Mouse (Mus musculus): Measurements from ENCODE around the gene Tyw5. TPM values are rescaled to one million over a fixed set of nuclear protein-coding genes. Genes with fewer than 3 reads are reported as not detected.

Gene Tyw5
- polyA plus RNA-seq, 1 experiment from 2014 or later: 31.2 TPM

DNA sequence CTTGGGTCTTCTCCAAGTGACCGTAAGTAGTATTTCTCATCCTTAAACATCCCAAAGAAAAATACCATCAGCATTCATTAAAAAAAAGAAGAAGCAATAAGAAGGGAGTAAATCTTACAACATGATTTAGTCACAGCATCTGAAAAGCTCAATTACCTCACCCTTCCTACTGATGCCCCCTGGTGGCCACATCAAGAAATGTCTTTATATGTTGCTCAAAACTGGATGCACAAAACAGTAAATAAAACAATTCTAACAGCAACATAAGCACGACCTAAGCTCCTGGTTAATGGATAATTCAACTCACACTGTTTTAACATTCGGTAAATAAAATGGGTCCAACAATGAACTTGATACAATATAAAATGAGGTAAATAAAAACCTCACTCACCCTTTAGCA is 12.8 kb downstream of the Tyw5 start:
- H3K9me3 ChIP-seq (replicated peaks; ENCODE audit: control insufficient read depth, low read length, poor library complexity, severe bottlenecking): no peaks in the 10 kb centered on the region
- H3K9ac ChIP-seq (ENCODE audit: low read depth, low read length): no peak overlapping the region
- ATAC-seq: no peak
- H3K4me3 ChIP-seq (ENCODE audit: low read depth, low read length): no peak overlapping the region
- H3K4me2 ChIP-seq (ENCODE audit: low read length): no peak overlapping the region
- H3K4me1 ChIP-seq (ENCODE audit: control insufficient read depth, insufficient read depth, low read length): no peaks in the 10 kb centered on the region
- peaks cover 8% of the 10 kb centered on the region; the same call in 1 of the 2 replicates for H3K36me3 ChIP-seq (ENCODE audit: control insufficient read depth, insufficient read depth, low read length)
- no peaks in the 10 kb centered on the region for H3K27me3 ChIP-seq (ENCODE audit: control insufficient read depth, insufficient read depth, low read depth, low read length)
- 77% methylated on average over 3 of the region's 3 CpGs for WGBS
- H3K27ac ChIP-seq (ENCODE audit: low read length): no peak overlapping the region

DNA sequence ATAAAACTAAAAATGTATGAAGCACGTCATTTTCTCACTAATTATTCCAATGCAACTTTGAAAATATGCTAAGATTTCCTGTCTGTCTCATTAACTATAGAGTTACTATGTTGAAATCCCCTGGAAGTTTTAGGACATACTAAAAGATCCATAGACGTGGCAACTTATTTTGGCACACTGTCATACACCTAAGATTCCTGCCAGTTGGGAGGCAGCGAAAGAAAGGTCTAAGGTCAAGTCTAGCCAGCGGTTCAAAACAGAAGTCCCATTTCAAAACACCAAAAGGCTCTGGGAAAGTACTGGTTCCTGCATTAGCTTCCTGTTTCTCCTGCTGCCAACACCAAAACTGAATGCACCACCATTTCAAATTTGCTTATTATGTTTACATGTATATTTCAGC is 14.5 kb downstream of the Tyw5 start:
- ATAC-seq: no peak
- H3K9me3 ChIP-seq (replicated peaks; ENCODE audit: control insufficient read depth, low read length, poor library complexity, severe bottlenecking): no peaks in the 10 kb centered on the region
- H3K4me1 ChIP-seq (ENCODE audit: control insufficient read depth, insufficient read depth, low read length): no peaks in the 10 kb centered on the region
- H3K27me3 ChIP-seq (ENCODE audit: control insufficient read depth, insufficient read depth, low read depth, low read length): no peaks in the 10 kb centered on the region
- no peak overlapping the region for H3K4me2 ChIP-seq (ENCODE audit: low read length)
- no peak overlapping the region for H3K27ac ChIP-seq (ENCODE audit: low read length)
- peaks cover 8% of the 10 kb centered on the region; the same call in 1 of the 2 replicates for H3K36me3 ChIP-seq (ENCODE audit: control insufficient read depth, insufficient read depth, low read length)
- H3K9ac ChIP-seq (ENCODE audit: low read depth, low read length): no peak overlapping the region
- WGBS: 85% methylated on average over 4 of the region's 4 CpGs
- no peak overlapping the region for H3K4me3 ChIP-seq (ENCODE audit: low read depth, low read length)

GRCm38 (mm10) chr1:57390993-57391790 is 15.7 kb downstream of the Tyw5 start:
- WGBS: 94% methylated on average over 4 of the region's 4 CpGs
- Histone ChIP-seq H3K9me3 (replicated peaks; ENCODE audit: control insufficient read depth, low read length, poor library complexity, severe bottlenecking) (no peaks in the 10 kb centered on the region), H3K27me3 (ENCODE audit: control insufficient read depth, insufficient read depth, low read depth, low read length) (no peaks in the 10 kb centered on the region), H3K4me2 (ENCODE audit: low read length) (no peak overlapping the region), H3K4me1 (ENCODE audit: control insufficient read depth, insufficient read depth, low read length) (no peaks in the 10 kb centered on the region), H3K9ac (ENCODE audit: low read depth, low read length) (no peak overlapping the region), H3K4me3 (ENCODE audit: low read depth, low read length) (no peak overlapping the region), H3K27ac (ENCODE audit: low read length) (no peak overlapping the region), H3K36me3 (ENCODE audit: control insufficient read depth, insufficient read depth, low read length) (peaks cover 6% of the 10 kb centered on the region; the same call in 1 of the 2 replicates)
- no peak for ATAC-seq

- 79% methylated on average over 8 of the region's 8 CpGs for WGBS
These were observed 18.3 kb downstream of the Tyw5 start for GRCm38 (mm10) chr1:57388402-57389155.

DNA sequence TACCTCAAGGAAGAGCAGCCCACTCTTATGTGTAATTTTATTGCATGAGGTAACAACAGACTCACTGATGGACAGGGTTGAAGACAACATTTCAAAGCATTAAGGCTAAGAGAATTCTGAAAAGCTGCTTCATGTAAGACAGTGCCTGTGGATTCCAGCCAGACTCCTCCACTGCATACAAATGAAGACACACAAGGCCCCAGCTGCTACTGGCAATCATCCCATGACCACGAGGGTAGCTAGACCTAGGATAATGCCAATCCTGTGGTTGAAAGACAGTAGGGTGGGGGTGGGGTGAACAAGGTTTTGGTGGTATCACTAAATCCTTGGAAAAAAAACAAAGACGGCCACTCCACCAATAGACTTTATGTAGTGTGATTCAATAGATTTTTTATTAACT is 19.0 kb downstream of the Tyw5 start:
- Histone ChIP-seq H3K9ac (ENCODE audit: low read depth, low read length) (no peak overlapping the region), H3K27ac (ENCODE audit: low read length) (peak overlapping the region; percentile 42; the same call in 1 of the 2 replicates), H3K4me3 (ENCODE audit: low read depth, low read length) (no peak overlapping the region), H3K4me1 (ENCODE audit: control insufficient read depth, insufficient read depth, low read length) (no peaks in the 10 kb centered on the region), H3K27me3 (ENCODE audit: control insufficient read depth, insufficient read depth, low read depth, low read length) (no peaks in the 10 kb centered on the region), H3K4me2 (ENCODE audit: low read length) (no peak overlapping the region), H3K36me3 (ENCODE audit: control insufficient read depth, insufficient read depth, low read length) (0 out of 2 replicates have a peak, but pooled peaks cover 2% of the 10 kb centered on the region), H3K9me3 (replicated peaks; ENCODE audit: control insufficient read depth, low read length, poor library complexity, severe bottlenecking) (no peaks in the 10 kb centered on the region)
- ATAC-seq: peak; percentile 95
- 38% methylated on average over 2 of the region's 2 CpGs for WGBS

More at GRCm38 (mm10) chr1:57388402-57389155, 18.3 kb downstream of the Tyw5 start:
- Histone ChIP-seq H3K9ac (ENCODE audit: low read depth, low read length) (no peak overlapping the region), H3K36me3 (ENCODE audit: control insufficient read depth, insufficient read depth, low read length) (0 out of 2 replicates have a peak, but pooled peaks cover 2% of the 10 kb centered on the region), H3K27ac (ENCODE audit: low read length) (peak overlapping the region; percentile 32; the same call in 1 of the 2 replicates), H3K9me3 (replicated peaks; ENCODE audit: control insufficient read depth, low read length, poor library complexity, severe bottlenecking) (no peaks in the 10 kb centered on the region), H3K27me3 (ENCODE audit: control insufficient read depth, insufficient read depth, low read depth, low read length) (no peaks in the 10 kb centered on the region), H3K4me3 (ENCODE audit: low read depth, low read length) (no peak overlapping the region), H3K4me1 (ENCODE audit: control insufficient read depth, insufficient read depth, low read length) (no peaks in the 10 kb centered on the region), H3K4me2 (ENCODE audit: low read length) (no peak overlapping the region)
- ATAC-seq: peak; percentile 58; the same call in 1 of the 2 replicates

- no peaks in the 10 kb centered on the region for H3K36me3 ChIP-seq (ENCODE audit: control insufficient read depth, insufficient read depth, low read length)
- ATAC-seq: no peak
- H3K4me2 ChIP-seq (ENCODE audit: low read length): no peak overlapping the region
- H3K27me3 ChIP-seq (ENCODE audit: control insufficient read depth, insufficient read depth, low read depth, low read length): no peaks in the 10 kb centered on the region
- no peak overlapping the region for H3K9ac ChIP-seq (ENCODE audit: low read depth, low read length)
- no peak overlapping the region for H3K4me3 ChIP-seq (ENCODE audit: low read depth, low read length)
- no peaks in the 10 kb centered on the region for H3K4me1 ChIP-seq (ENCODE audit: control insufficient read depth, insufficient read depth, low read length)
- H3K9me3 ChIP-seq (replicated peaks; ENCODE audit: control insufficient read depth, low read length, poor library complexity, severe bottlenecking): no peaks in the 10 kb centered on the region
- H3K27ac ChIP-seq (ENCODE audit: low read length): no peak overlapping the region
These were observed 20.4 kb downstream of the Tyw5 start for GRCm38 (mm10) chr1:57386519-57386918.

DNA sequence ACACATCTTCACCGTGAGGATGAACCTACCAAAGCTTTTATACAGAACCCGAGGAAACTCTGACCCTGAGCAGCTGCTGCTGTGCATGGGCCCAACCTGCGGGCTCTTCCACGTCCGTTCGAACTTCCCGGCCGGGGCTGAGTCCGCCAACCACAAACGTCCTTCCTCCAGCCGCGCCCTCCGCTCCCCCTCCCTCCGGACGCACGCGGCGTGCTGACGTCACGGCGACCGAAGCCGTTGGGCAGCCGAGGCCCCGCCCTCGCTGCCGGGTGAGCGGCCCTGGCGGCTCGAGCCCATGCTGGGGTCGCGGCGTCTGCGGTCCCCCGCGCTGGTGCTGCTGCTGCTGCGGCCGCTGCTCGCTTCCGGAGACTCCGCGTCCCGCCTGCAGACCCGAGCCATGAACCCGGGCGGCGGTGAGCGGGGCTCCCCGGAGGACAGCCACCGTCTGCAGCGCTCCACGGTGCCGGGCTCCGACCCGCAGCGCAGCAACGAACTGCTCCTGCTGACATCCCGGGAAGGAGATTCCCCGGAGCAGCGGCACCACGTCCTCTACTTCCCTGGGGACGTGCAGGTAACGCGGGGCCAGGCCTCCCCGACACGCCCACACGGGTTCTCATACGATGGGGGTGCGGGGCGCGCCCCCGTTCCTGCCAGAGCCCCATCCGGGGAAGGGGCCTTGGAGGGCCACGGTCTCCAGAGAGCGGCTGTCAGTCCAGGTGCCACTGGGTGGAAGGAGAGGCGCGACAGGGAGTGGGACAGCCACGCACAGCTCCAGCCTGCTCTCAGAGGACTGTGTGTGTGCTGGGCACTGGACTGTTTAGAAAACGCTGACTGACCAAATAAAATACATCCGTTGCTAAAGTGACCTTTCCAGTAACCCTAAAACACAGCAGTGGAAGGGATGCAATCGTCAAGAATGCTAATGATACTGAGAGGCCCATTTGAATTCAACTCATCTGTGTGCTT is 29.2 kb downstream of the Tyw5 start, which contains the start of gene 1700066M21Rik:
Gene 1700066M21Rik (plus strand): TSS at position 245 of the 966 bp plus-strand sequence.
- Histone ChIP-seq H3K4me2 (ENCODE audit: low read length) (peak within 1 kb of the TSS; percentile 67), H3K36me3 (ENCODE audit: control insufficient read depth, insufficient read depth, low read length) (no peaks in the 10 kb centered on the region), H3K9me3 (replicated peaks; ENCODE audit: control insufficient read depth, low read length, poor library complexity, severe bottlenecking) (no peaks in the 10 kb centered on the region), H3K27me3 (ENCODE audit: control insufficient read depth, insufficient read depth, low read depth, low read length) (no peaks in the 10 kb centered on the region), H3K27ac (ENCODE audit: low read length) (peak within 1 kb of the TSS; percentile 88), H3K9ac (ENCODE audit: low read depth, low read length) (peak within 1 kb of the TSS; percentile 97), H3K4me1 (ENCODE audit: control insufficient read depth, insufficient read depth, low read length) (peaks cover 13% of the 10 kb centered on the region), H3K4me3 (ENCODE audit: low read depth, low read length) (peak within 1 kb of the TSS; percentile 98)
- ATAC-seq: peak; percentile 97
- WGBS: under 1% methylated on average over 79 of the region's 81 CpGs

DNA sequence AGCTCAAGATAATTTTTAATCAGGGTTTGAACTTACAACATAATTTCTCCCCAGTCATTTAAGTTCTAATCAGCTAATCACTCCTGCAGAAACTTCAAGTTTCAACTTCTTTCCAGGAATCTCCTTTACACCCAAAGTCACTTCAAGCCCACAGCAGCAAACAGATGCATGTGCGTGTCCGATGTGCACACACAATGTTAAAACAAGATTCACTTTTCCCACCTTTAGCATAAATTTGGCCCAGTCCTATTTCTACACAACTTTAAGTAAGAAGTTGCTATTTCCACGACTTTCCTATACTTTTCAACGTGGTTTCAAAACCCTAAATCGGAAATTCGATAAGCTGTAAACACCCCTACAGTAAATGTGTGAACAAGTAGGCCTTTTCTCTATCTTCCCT is 30.1 kb downstream of the Tyw5 start:
- 63% methylated on average over 6 of the region's 6 CpGs for WGBS
- H3K9me3 ChIP-seq (replicated peaks; ENCODE audit: control insufficient read depth, low read length, poor library complexity, severe bottlenecking): no peaks in the 10 kb centered on the region
- no peak for ATAC-seq
- no peak overlapping the region for H3K9ac ChIP-seq (ENCODE audit: low read depth, low read length)
- H3K27ac ChIP-seq (ENCODE audit: low read length): no peak overlapping the region
- peak overlapping the region; percentile 52 for H3K4me2 ChIP-seq (ENCODE audit: low read length)
- H3K4me1 ChIP-seq (ENCODE audit: control insufficient read depth, insufficient read depth, low read length): peaks cover 13% of the 10 kb centered on the region
- H3K36me3 ChIP-seq (ENCODE audit: control insufficient read depth, insufficient read depth, low read length): no peaks in the 10 kb centered on the region
- H3K27me3 ChIP-seq (ENCODE audit: control insufficient read depth, insufficient read depth, low read depth, low read length): no peaks in the 10 kb centered on the region
- peak overlapping the region; percentile 98; the same call in 1 of the 2 replicates for H3K4me3 ChIP-seq (ENCODE audit: low read depth, low read length)

Measured in midbrain, embryonic 16.5 days (tissue).